Mouse (Mus musculus) hindbrain, postnatal 0 days (tissue): ENCODE data around the gene Baiap2. TPM values are rescaled to one million over a fixed set of nuclear protein-coding genes. Genes with fewer than 3 reads are reported as not detected.

ENCODE experiments used
- ATAC-seq: fragments of 200-750 bp; cut with Nextera tagmentation; 2 replicates; pipeline ENCODE4 v1.8.0; 2017; ENCODE audit warnings: mild to moderate bottlenecking, moderate TSS enrichment, moderate library complexity
- DNase-seq: peaks from one replicate; pipeline ENCODE4 v3.0.0-alpha.2; 2015; ENCODE audit warnings: low spot score
- H3K27ac ChIP-seq: fragments of 300-500 bp; sonication (generic); 2 replicates; pipeline ENCODE4 v1.5.1; 2014; ENCODE audit warnings: mild to moderate bottlenecking
- H3K27me3 ChIP-seq: fragments of 300-500 bp; sonication (generic); 2 replicates; pipeline ENCODE4 v1.6.1; 2014; ENCODE audit warnings: low read length, mixed read lengths; ENCODE audit not compliant: insufficient read depth
- H3K36me3 ChIP-seq: fragments of 300-500 bp; sonication (generic); 2 replicates; pipeline ENCODE4 v1.6.1; 2014; ENCODE audit warnings: low read length, mixed read lengths; ENCODE audit not compliant: insufficient read depth
- H3K4me1 ChIP-seq: fragments of 300-500 bp; sonication (generic); 2 replicates; pipeline ENCODE4 v1.6.1; 2014; ENCODE audit warnings: antibody characterized with exemption, low read length, mixed read lengths; ENCODE audit not compliant: insufficient read depth
- H3K4me2 ChIP-seq: fragments of 300-500 bp; sonication (generic); 2 replicates; pipeline ENCODE4 v1.6.1; 2014; ENCODE audit warnings: low read depth, mild to moderate bottlenecking, low read length, moderate library complexity, mixed read lengths
- H3K4me3 ChIP-seq: fragments of 300-500 bp; sonication (generic); 2 replicates; pipeline ENCODE4 v1.5.1; 2014; ENCODE audit warnings: low read length
- H3K9ac ChIP-seq: fragments of 300-500 bp; sonication (generic); replicated peaks from 2 replicates; pipeline ENCODE4 v1.6.1; 2014; ENCODE audit warnings: mild to moderate bottlenecking, low read length, moderate library complexity, mixed read lengths
- H3K9me3 ChIP-seq: fragments of 300-500 bp; sonication (generic); 2 replicates; pipeline ENCODE4 v1.6.1; 2016; ENCODE audit warnings: low read length, mixed read lengths
- CTCF ChIP-seq: IDR thresholded peaks from 2 replicates; pipeline ENCODE4 v1.5.1; 2016; ENCODE audit warnings: antibody characterized with exemption, control low read depth, low read depth
- WGBS: fragments of 180-500 bp; shearing (Covaris S2); extraction: QIAGEN DNeasy Blood & Tissue Kit; methylation state at CpG from one replicate; pipeline ENCODE4 v1.1.7; 2014; 5-methylcytosine and 5-hydroxymethylcytosine counted together
- polyA plus RNA-seq: library from polyadenylated mRNA; unstranded; fragments of >200 nt; fragmentation: Nextera tagmentation; extraction: Ambion mirVana; gene quantifications from 2 replicates; pipeline ENCODE4 v1.2.1, GENCODE M21; 2015
- total RNA-seq: library from RNA; depleted of rRNA; stranded (reverse); fragments of >200 nt; gene quantifications from 2 replicates; pipeline ENCODE4 v1.2.3, GENCODE M21; 2014

The Baiap2 gene
- total and polyA plus RNA-seq, 2 experiments from 2014 or later = 30.8 to 62.4 TPM

- no peak overlapping the region for H3K27ac ChIP-seq
- ATAC-seq (no peak), DNase-seq (no peak)
- H3K27me3 ChIP-seq = no peaks in the 10 kb centered on the region
- 71% methylated on average over 3 of the region's 3 CpGs for WGBS
- H3K9me3 ChIP-seq = no peaks in the 10 kb centered on the region
- no peak overlapping the region for H3K4me3 ChIP-seq
- H3K4me2 ChIP-seq = no peak overlapping the region
- H3K4me1 ChIP-seq = peaks cover 24% of the 10 kb centered on the region
- H3K9ac ChIP-seq = no peak overlapping the region
- TF ChIP-seq CTCF = no peak
- no peaks in the 10 kb centered on the region for H3K36me3 ChIP-seq
These were observed 8.0 kb downstream of the Baiap2 start for GRCm38 (mm10) chr11:119950535-119950934.

GRCm38 (mm10) chr11:119951326-119951725 is 8.8 kb downstream of the Baiap2 start:
- Histone ChIP-seq H3K27ac (no peak overlapping the region), H3K9me3 (no peaks in the 10 kb centered on the region), H3K4me2 (no peak overlapping the region), H3K36me3 (no peaks in the 10 kb centered on the region), H3K4me3 (no peak overlapping the region), H3K4me1 (peaks cover 24% of the 10 kb centered on the region), H3K27me3 (no peaks in the 10 kb centered on the region), H3K9ac (no peak overlapping the region)
- DNase-seq (no peak), ATAC-seq (no peak)
- WGBS = 92% methylated on average over 6 of the region's 6 CpGs
- no peak for TF ChIP-seq CTCF

- H3K4me2 ChIP-seq = no peak overlapping the region
- no peaks in the 10 kb centered on the region for H3K9me3 ChIP-seq
- DNase-seq (peak; percentile 65), ATAC-seq (peak; percentile 56)
- no peak overlapping the region for H3K9ac ChIP-seq
- H3K4me3 ChIP-seq = no peak overlapping the region
- H3K4me1 ChIP-seq = peaks cover 23% of the 10 kb centered on the region
- TF ChIP-seq CTCF = no peak
- H3K27me3 ChIP-seq = no peaks in the 10 kb centered on the region
- WGBS = 40% methylated on average over 5 of the region's 5 CpGs
- H3K27ac ChIP-seq = peak overlapping the region; percentile 59
- no peaks in the 10 kb centered on the region for H3K36me3 ChIP-seq
These were observed 10.1 kb downstream of the Baiap2 start for GRCm38 (mm10) chr11:119952429-119953224.

GRCm38 (mm10) chr11:119954233-119954632 is 11.7 kb downstream of the Baiap2 start:
- H3K36me3 ChIP-seq = no peaks in the 10 kb centered on the region
- no peak for ATAC-seq
- no peak overlapping the region for H3K4me2 ChIP-seq
- H3K27ac ChIP-seq = no peak overlapping the region
- no peak overlapping the region for H3K4me3 ChIP-seq
- peaks cover 13% of the 10 kb centered on the region for H3K4me1 ChIP-seq
- no peak overlapping the region for H3K9ac ChIP-seq
- no peak for DNase-seq
- 89% methylated on average over 4 of the region's 4 CpGs for WGBS
- H3K9me3 ChIP-seq = no peaks in the 10 kb centered on the region
- TF ChIP-seq CTCF = no peak
- no peaks in the 10 kb centered on the region for H3K27me3 ChIP-seq

GRCm38 (mm10) chr11:119954749-119955337 is 12.3 kb downstream of the Baiap2 start:
- Histone ChIP-seq H3K27me3 (no peaks in the 10 kb centered on the region), H3K4me3 (no peak overlapping the region), H3K9me3 (no peaks in the 10 kb centered on the region), H3K9ac (no peak overlapping the region), H3K4me2 (no peak overlapping the region), H3K4me1 (peaks cover 13% of the 10 kb centered on the region), H3K36me3 (no peaks in the 10 kb centered on the region), H3K27ac (no peak overlapping the region)
- TF ChIP-seq CTCF = no peak
- WGBS = 87% methylated on average over 2 of the region's 2 CpGs
- DNase-seq (no peak), ATAC-seq (no peak)

- no peaks in the 10 kb centered on the region for H3K9me3 ChIP-seq
- H3K27me3 ChIP-seq = no peaks in the 10 kb centered on the region
- peaks cover 13% of the 10 kb centered on the region for H3K4me1 ChIP-seq
- WGBS = 76% methylated on average over 3 of the region's 3 CpGs
- no peak for TF ChIP-seq CTCF
- DNase-seq (no peak), ATAC-seq (no peak)
- no peaks in the 10 kb centered on the region for H3K36me3 ChIP-seq
- H3K9ac ChIP-seq = no peak overlapping the region
- no peak overlapping the region for H3K4me2 ChIP-seq
- H3K4me3 ChIP-seq = no peak overlapping the region
- H3K27ac ChIP-seq = no peak overlapping the region
These were observed 12.9 kb downstream of the Baiap2 start for GRCm38 (mm10) chr11:119955432-119955831.

GRCm38 (mm10) chr11:119956590-119956989 is 14.0 kb downstream of the Baiap2 start:
- Histone ChIP-seq H3K27ac (no peak overlapping the region), H3K4me1 (peaks cover 13% of the 10 kb centered on the region), H3K4me2 (no peak overlapping the region), H3K27me3 (no peaks in the 10 kb centered on the region), H3K9ac (no peak overlapping the region), H3K4me3 (no peak overlapping the region), H3K9me3 (no peaks in the 10 kb centered on the region), H3K36me3 (no peaks in the 10 kb centered on the region)
- no peak for TF ChIP-seq CTCF
- ATAC-seq = no peak
- DNase-seq = no peak
- WGBS = 76% methylated on average over 13 of the region's 13 CpGs
